Mouse (Mus musculus) heart, embryonic 13.5 days (tissue): Measurements from ENCODE around the gene Ess2. TPM values are rescaled to one million over a fixed set of nuclear protein-coding genes. Genes with fewer than 3 reads are reported as not detected.

ENCODE experiments used
- ATAC-seq: fragments of 200-750 bp; cut with Nextera tagmentation; 2 replicates; pipeline ENCODE4 v1.8.0; 2017; ENCODE audit warnings: moderate TSS enrichment; ENCODE audit not compliant: insufficient number of reproducible peaks, low FRiP score, low TSS enrichment; ENCODE audit errors: extremely low read depth
- H3K27ac ChIP-seq: fragments of 300-500 bp; sonication (generic); replicated peaks from 2 replicates; pipeline ENCODE4 v1.5.1; 2015; ENCODE audit warnings: moderate library complexity, mild to moderate bottlenecking, inconsistent platforms
- H3K27me3 ChIP-seq: fragments of 300-500 bp; sonication (generic); replicated peaks from 2 replicates; pipeline ENCODE4 v1.6.1; 2015; ENCODE audit warnings: mild to moderate bottlenecking, inconsistent platforms
- H3K36me3 ChIP-seq: fragments of 300-500 bp; sonication (generic); 2 replicates; pipeline ENCODE4 v1.6.1; 2015; ENCODE audit warnings: mild to moderate bottlenecking, inconsistent platforms
- H3K4me1 ChIP-seq: fragments of 300-500 bp; sonication (generic); 2 replicates; pipeline ENCODE4 v1.6.1; 2015; ENCODE audit warnings: inconsistent platforms
- H3K4me2 ChIP-seq: fragments of 300-500 bp; sonication (generic); 2 replicates; pipeline ENCODE4 v1.6.1; 2015; ENCODE audit warnings: inconsistent platforms, mild to moderate bottlenecking, moderate library complexity
- H3K4me3 ChIP-seq: fragments of 300-500 bp; sonication (generic); 2 replicates; pipeline ENCODE4 v1.5.1; 2015; ENCODE audit warnings: moderate library complexity, mild to moderate bottlenecking, inconsistent platforms
- H3K9ac ChIP-seq: fragments of 300-500 bp; sonication (generic); 2 replicates; pipeline ENCODE4 v1.6.1; 2015; ENCODE audit warnings: inconsistent platforms, mild to moderate bottlenecking, moderate library complexity
- H3K9me3 ChIP-seq: fragments of 300-500 bp; sonication (generic); 2 replicates; pipeline ENCODE4 v1.6.1; 2016; ENCODE audit warnings: inconsistent platforms
- WGBS: fragments of 180-500 bp; shearing (Covaris S2); methylation state at CpG from one replicate; pipeline ENCODE4 v1.1.7; 2015; ENCODE audit warnings: mixed read lengths; 5-methylcytosine and 5-hydroxymethylcytosine counted together
- polyA plus RNA-seq: library from polyadenylated mRNA; unstranded; fragments of >200 nt; fragmentation: Nextera tagmentation; extraction: Ambion mirVana; gene quantifications from 2 replicates; pipeline ENCODE4 v1.2.1, GENCODE M21; 2015

The Ess2 gene
- polyA plus RNA-seq, 1 experiment from 2014 or later = 27.5 TPM

DNA sequence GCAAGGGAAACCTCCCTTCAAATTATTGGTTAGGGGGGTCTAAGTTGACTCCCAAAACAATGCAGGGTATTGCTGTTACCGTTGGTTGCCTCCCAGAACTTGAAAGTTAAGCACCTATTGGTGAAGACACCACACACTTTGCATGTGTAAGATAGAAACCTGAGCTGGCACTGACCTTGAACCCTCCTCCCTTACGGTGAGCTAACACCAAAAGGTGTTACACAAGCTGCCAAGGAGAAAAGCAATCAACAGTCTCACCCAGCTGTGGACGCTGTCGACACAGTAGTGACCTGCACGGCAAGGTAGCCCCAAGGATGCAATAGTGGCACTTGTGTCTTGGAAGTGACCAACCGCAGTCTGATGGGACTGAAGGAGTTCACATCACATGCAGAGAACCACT lies 27.0 kb downstream of the Ess2 start:
- H3K9me3 ChIP-seq = no peaks in the 10 kb centered on the region
- H3K27me3 ChIP-seq = no peaks in the 10 kb centered on the region
- H3K9ac ChIP-seq = no peak overlapping the region
- no peak overlapping the region for H3K4me3 ChIP-seq
- H3K36me3 ChIP-seq = peaks cover 19% of the 10 kb centered on the region; the same call in 1 of the 2 replicates
- WGBS = 56% methylated on average over 6 of the region's 6 CpGs
- no peak overlapping the region for H3K27ac ChIP-seq
- peaks cover 40% of the 10 kb centered on the region for H3K4me1 ChIP-seq
- H3K4me2 ChIP-seq = no peak overlapping the region
- no peak for ATAC-seq

- Histone ChIP-seq H3K4me2 (no peak overlapping the region), H3K4me1 (peaks cover 46% of the 10 kb centered on the region), H3K4me3 (no peak overlapping the region), H3K9ac (no peak overlapping the region), H3K27ac (no peak overlapping the region), H3K27me3 (no peaks in the 10 kb centered on the region), H3K9me3 (no peaks in the 10 kb centered on the region), H3K36me3 (peaks cover 19% of the 10 kb centered on the region)
- no peak for ATAC-seq
Observed at GRCm38 (mm10) chr16:17882196-17882595, 29.0 kb downstream of the Ess2 start.

GRCm38 (mm10) chr16:17879571-17879970 lies 31.6 kb downstream of the Ess2 start:
- 81% methylated on average over 4 of the region's 4 CpGs for WGBS
- no peak overlapping the region for H3K9ac ChIP-seq

GRCm38 (mm10) chr16:17876096-17876495 lies 35.1 kb downstream of the Ess2 start:
- no peaks in the 10 kb centered on the region for H3K27me3 ChIP-seq
- H3K4me2 ChIP-seq = no peak overlapping the region
- ATAC-seq = no peak
- no peak overlapping the region for H3K9ac ChIP-seq
- WGBS = 90% methylated on average over 1 of the region's 1 CpGs
- H3K9me3 ChIP-seq = no peaks in the 10 kb centered on the region
- no peak overlapping the region for H3K4me3 ChIP-seq
- peaks cover 17% of the 10 kb centered on the region for H3K36me3 ChIP-seq
- H3K27ac ChIP-seq = no peak overlapping the region
- peaks cover 63% of the 10 kb centered on the region for H3K4me1 ChIP-seq

More at GRCm38 (mm10) chr16:17879571-17879970, 31.6 kb downstream of the Ess2 start:
- no peak for ATAC-seq
- Histone ChIP-seq H3K4me3 (no peak overlapping the region), H3K27ac (no peak overlapping the region), H3K27me3 (no peaks in the 10 kb centered on the region), H3K36me3 (peaks cover 17% of the 10 kb centered on the region), H3K9me3 (no peaks in the 10 kb centered on the region), H3K4me2 (no peak overlapping the region), H3K4me1 (peaks cover 53% of the 10 kb centered on the region)

- peaks cover 66% of the 10 kb centered on the region for H3K4me1 ChIP-seq
- 23% methylated on average over 4 of the region's 4 CpGs for WGBS
- peak overlapping the region; percentile 61 for H3K27ac ChIP-seq
- no peaks in the 10 kb centered on the region for H3K9me3 ChIP-seq
- H3K9ac ChIP-seq = no peak overlapping the region
- H3K4me2 ChIP-seq = 0 out of 2 replicates have a peak overlapping the region, but pooled peaks have one; percentile 2
- no peak overlapping the region for H3K4me3 ChIP-seq
- no peak for ATAC-seq
- H3K36me3 ChIP-seq = peaks cover 26% of the 10 kb centered on the region
- H3K27me3 ChIP-seq = no peaks in the 10 kb centered on the region
Observed at GRCm38 (mm10) chr16:17875174-17875573, 36.0 kb downstream of the Ess2 start.

GRCm38 (mm10) chr16:17872995-17873394 lies 38.2 kb downstream of the Ess2 start:
- Histone ChIP-seq H3K4me1 (peaks cover 60% of the 10 kb centered on the region), H3K9ac (peak overlapping the region; percentile 62), H3K27me3 (no peaks in the 10 kb centered on the region), H3K4me2 (peak overlapping the region; percentile 13; the same call in 1 of the 2 replicates), H3K4me3 (no peak overlapping the region), H3K9me3 (no peaks in the 10 kb centered on the region), H3K27ac (peak overlapping the region; percentile 58), H3K36me3 (peaks cover 40% of the 10 kb centered on the region)
- 23% methylated on average over 4 of the region's 4 CpGs for WGBS
- no peak for ATAC-seq

GRCm38 (mm10) chr16:17871248-17871647 lies 39.9 kb downstream of the Ess2 start:
- no peaks in the 10 kb centered on the region for H3K9me3 ChIP-seq
- no peak overlapping the region for H3K27ac ChIP-seq
- H3K4me3 ChIP-seq = no peak overlapping the region
- H3K9ac ChIP-seq = no peak overlapping the region
- H3K36me3 ChIP-seq = peaks cover 46% of the 10 kb centered on the region
- no peaks in the 10 kb centered on the region for H3K27me3 ChIP-seq
- no peak overlapping the region for H3K4me2 ChIP-seq
- H3K4me1 ChIP-seq = peaks cover 59% of the 10 kb centered on the region
- no peak for ATAC-seq
- 33% methylated on average over 5 of the region's 5 CpGs for WGBS

GRCm38 (mm10) chr16:17865770-17866169 lies 45.4 kb downstream of the Ess2 start:
- no peaks in the 10 kb centered on the region for H3K27me3 ChIP-seq
- no peak overlapping the region for H3K4me2 ChIP-seq
- H3K4me3 ChIP-seq = no peak overlapping the region
- peaks cover 55% of the 10 kb centered on the region for H3K36me3 ChIP-seq
- H3K9me3 ChIP-seq = no peaks in the 10 kb centered on the region
- WGBS = 70% methylated on average over 6 of the region's 6 CpGs
- no peak overlapping the region for H3K9ac ChIP-seq
- H3K27ac ChIP-seq = no peak overlapping the region
- H3K4me1 ChIP-seq = peaks cover 14% of the 10 kb centered on the region
- no peak for ATAC-seq

GRCm38 (mm10) chr16:17865293-17865692 lies 45.9 kb downstream of the Ess2 start:
- ATAC-seq = no peak
- H3K9me3 ChIP-seq = no peaks in the 10 kb centered on the region
- no peak overlapping the region for H3K4me2 ChIP-seq
- no peak overlapping the region for H3K27ac ChIP-seq
- peaks cover 55% of the 10 kb centered on the region for H3K36me3 ChIP-seq
- no peak overlapping the region for H3K9ac ChIP-seq
- no peaks in the 10 kb centered on the region for H3K27me3 ChIP-seq
- peaks cover 13% of the 10 kb centered on the region; the same call in 1 of the 2 replicates for H3K4me1 ChIP-seq
- no peak overlapping the region for H3K4me3 ChIP-seq
- WGBS = 80% methylated on average over 2 of the region's 2 CpGs

GRCm38 (mm10) chr16:17858592-17858991 lies 52.6 kb downstream of the Ess2 start:
- H3K27ac ChIP-seq = no peak overlapping the region
- H3K4me1 ChIP-seq = 0 out of 2 replicates have a peak, but pooled peaks cover 4% of the 10 kb centered on the region
- no peaks in the 10 kb centered on the region for H3K27me3 ChIP-seq
- H3K36me3 ChIP-seq = peaks cover 78% of the 10 kb centered on the region
- no peaks in the 10 kb centered on the region for H3K9me3 ChIP-seq
- no peak overlapping the region for H3K4me3 ChIP-seq
- no peak for ATAC-seq
- no peak overlapping the region for H3K9ac ChIP-seq
- no peak overlapping the region for H3K4me2 ChIP-seq

DNA sequence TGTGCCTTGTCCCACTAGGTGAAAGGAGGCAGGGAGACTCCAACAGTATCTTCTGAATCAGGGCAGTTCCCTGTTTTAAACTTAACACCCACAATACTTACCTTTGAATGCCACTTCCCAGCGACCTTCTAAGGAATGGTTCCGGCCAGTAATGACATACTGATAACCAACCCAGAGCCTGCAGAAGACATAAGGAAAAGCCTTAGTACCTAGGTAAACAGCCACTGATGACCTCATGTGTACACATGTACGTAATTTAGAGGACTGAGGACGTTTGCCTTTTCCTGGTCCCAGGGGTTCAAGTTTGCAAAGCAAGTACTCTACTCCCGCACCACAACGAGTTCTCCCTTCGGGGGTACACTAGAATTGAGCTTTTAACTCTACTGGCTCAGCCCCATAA lies 54.0 kb downstream of the Ess2 start:
- WGBS = 90% methylated on average over 7 of the region's 7 CpGs
- no peak overlapping the region for H3K4me3 ChIP-seq
- H3K36me3 ChIP-seq = peaks cover 91% of the 10 kb centered on the region
- H3K9me3 ChIP-seq = no peaks in the 10 kb centered on the region
- no peak for ATAC-seq
- no peak overlapping the region for H3K27ac ChIP-seq
- H3K9ac ChIP-seq = no peak overlapping the region
- 0 out of 2 replicates have a peak, but pooled peaks cover 3% of the 10 kb centered on the region for H3K4me1 ChIP-seq
- no peaks in the 10 kb centered on the region for H3K27me3 ChIP-seq
- no peak overlapping the region for H3K4me2 ChIP-seq

GRCm38 (mm10) chr16:17853263-17853662 lies 57.9 kb downstream of the Ess2 start:
- Histone ChIP-seq H3K27ac (no peak overlapping the region), H3K27me3 (no peaks in the 10 kb centered on the region), H3K4me3 (no peak overlapping the region), H3K9ac (no peak overlapping the region), H3K9me3 (no peaks in the 10 kb centered on the region), H3K4me2 (no peak overlapping the region), H3K36me3 (peaks cover 94% of the 10 kb centered on the region), H3K4me1 (no peaks in the 10 kb centered on the region)
- WGBS = 83% methylated on average over 2 of the region's 2 CpGs
- ATAC-seq = no peak
